Mouse (Mus musculus): ENCODE measurements around the gene Prop1.

- TF ChIP-seq CTCF (IDR thresholded peaks at IDR 0.05; ENCODE audit: low read depth, low read length): no peak
- no peak for TF ChIP-seq POLR2A (IDR thresholded peaks at IDR 0.05; ENCODE audit: insufficient read depth, low read length)
Observed at GRCm38 (mm10) chr11:50908136-50908535, 45.4 kb downstream of the Prop1 start.

Data from ES-Bruce4 (cell line).